Mouse (Mus musculus) lung, adult 2 months (tissue): ENCODE measurements at regions not wholly inside any gene's neighbourhood (a gene's known extent, or its start where the extent isn't known, plus 50 kb on each side); places are given as distances from the start of the nearest gene placed in this dataset.

Source experiments
- DNase-seq: peaks from one replicate; pipeline ENCODE4 v3.0.0; 2022
- H3K4me1 ChIP-seq: fragments of 200-500 bp; 2 replicates; pipeline ENCODE4 v1.6.1; 2011; ENCODE audit warnings: low read length; ENCODE audit not compliant: control insufficient read depth, insufficient read depth
- H3K4me3 ChIP-seq: fragments of 200-500 bp; replicated peaks from 2 replicates; pipeline ENCODE3; 2011; ENCODE audit warnings: low read depth, mild to moderate bottlenecking, control low read depth, low read length; ENCODE audit errors: extremely low read depth
- CTCF ChIP-seq: fragments of 200-500 bp; IDR thresholded peaks from 2 replicates; pipeline ENCODE4 v1.5.1; 2011; ENCODE audit warnings: mild to moderate bottlenecking, low read length, control low read depth; ENCODE audit not compliant: insufficient read depth
- POLR2A ChIP-seq: fragments of 200-500 bp; IDR thresholded peaks from 2 replicates; pipeline ENCODE4 v1.6.1; 2011; ENCODE audit warnings: low read depth, mild to moderate bottlenecking, control low read depth, low read length, borderline replicate concordance; ENCODE audit errors: extremely low read depth
- WGBS: fragments of 180-500 bp; shearing (Covaris S2); methylation state at CpG from one replicate; pipeline ENCODE4 v1.1.7; 2018; 5-methylcytosine and 5-hydroxymethylcytosine counted together

- WGBS = 74% methylated on average over 4 of the region's 4 CpGs
These were observed 209.7 kb upstream of the Pard3b start for GRCm38 (mm10) chr1:61428706-61429501.

GRCm38 (mm10) chr1:61437603-61438002, 201.0 kb upstream of the Pard3b start:
- no peaks in the 10 kb centered on the region for H3K4me1 ChIP-seq
- DNase-seq = no peak
- no peak for TF ChIP-seq CTCF
- TF ChIP-seq POLR2A = no peak
- H3K4me3 ChIP-seq = no peak overlapping the region
- 60% methylated on average over 3 of the region's 3 CpGs for WGBS

More at GRCm38 (mm10) chr1:61428706-61429501, 209.7 kb upstream of the Pard3b start:
- H3K4me1 ChIP-seq = no peaks in the 10 kb centered on the region
- H3K4me3 ChIP-seq = no peak overlapping the region
- no peak for DNase-seq
- no peak for TF ChIP-seq CTCF
- no peak for TF ChIP-seq POLR2A

GRCm38 (mm10) chr1:61461435-61461834, 177.2 kb upstream of the Pard3b start:
- Histone ChIP-seq H3K4me3 (no peak overlapping the region), H3K4me1 (no peaks in the 10 kb centered on the region)
- no peak for DNase-seq
- WGBS = 67% methylated on average over 3 of the region's 3 CpGs
- no peak for TF ChIP-seq POLR2A
- no peak for TF ChIP-seq CTCF

- H3K4me3 ChIP-seq = no peak overlapping the region
- TF ChIP-seq CTCF (no peak), POLR2A (no peak)
- no peak for DNase-seq
- 73% methylated on average over 5 of the region's 5 CpGs for WGBS
- no peaks in the 10 kb centered on the region for H3K4me1 ChIP-seq
These were observed 167.9 kb upstream of the Pard3b start for GRCm38 (mm10) chr1:61470617-61471214.

- WGBS = 87% methylated on average over 6 of the region's 6 CpGs
- H3K4me3 ChIP-seq = no peak overlapping the region
- no peaks in the 10 kb centered on the region for H3K4me1 ChIP-seq
- TF ChIP-seq POLR2A = no peak
- DNase-seq = no peak
These were observed 166.6 kb upstream of the Pard3b start for GRCm38 (mm10) chr1:61471779-61472578.

GRCm38 (mm10) chr1:61472579-61473242, 165.9 kb upstream of the Pard3b start:
- WGBS = 64% methylated on average over 13 of the region's 13 CpGs
- Histone ChIP-seq H3K4me3 (no peak overlapping the region), H3K4me1 (no peaks in the 10 kb centered on the region)
- TF ChIP-seq CTCF (no peak), POLR2A (no peak)
- DNase-seq = no peak

- TF ChIP-seq POLR2A (no peak), CTCF (no peak)
- Histone ChIP-seq H3K4me3 (no peak overlapping the region), H3K4me1 (no peaks in the 10 kb centered on the region)
- WGBS = over 99% methylated on average over 3 of the region's 3 CpGs
- DNase-seq = no peak
These were observed 153.2 kb upstream of the Pard3b start for GRCm38 (mm10) chr1:61485459-61485858.

- H3K4me3 ChIP-seq = no peak overlapping the region
- no peak for DNase-seq
- H3K4me1 ChIP-seq = no peaks in the 10 kb centered on the region
- TF ChIP-seq CTCF (no peak), POLR2A (no peak)
- WGBS = 73% methylated on average over 1 of the region's 1 CpGs
These were observed 113.7 kb upstream of the Pard3b start for GRCm38 (mm10) chr1:61524886-61525285.

GRCm38 (mm10) chr1:61525881-61526280, 112.7 kb upstream of the Pard3b start:
- 80% methylated on average over 8 of the region's 8 CpGs for WGBS
- Histone ChIP-seq H3K4me1 (no peaks in the 10 kb centered on the region), H3K4me3 (no peak overlapping the region)
- no peak for DNase-seq
- TF ChIP-seq POLR2A (no peak), CTCF (no peak)
